Mouse (Mus musculus) bone marrow macrophage, adult 2 months (primary cell): ENCODE measurements around the gene Gm5129.

ENCODE experiments used
- CTCF ChIP-seq: IDR thresholded peaks from 2 replicates; pipeline ENCODE4 v1.5.1; 2012; ENCODE audit warnings: low read depth, mild to moderate bottlenecking, low read length, moderate library complexity
- POLR2A ChIP-seq: IDR thresholded peaks from 2 replicates; pipeline ENCODE4 v1.6.1; 2012; ENCODE audit warnings: mild to moderate bottlenecking, low read depth, low read length, borderline replicate concordance

DNA sequence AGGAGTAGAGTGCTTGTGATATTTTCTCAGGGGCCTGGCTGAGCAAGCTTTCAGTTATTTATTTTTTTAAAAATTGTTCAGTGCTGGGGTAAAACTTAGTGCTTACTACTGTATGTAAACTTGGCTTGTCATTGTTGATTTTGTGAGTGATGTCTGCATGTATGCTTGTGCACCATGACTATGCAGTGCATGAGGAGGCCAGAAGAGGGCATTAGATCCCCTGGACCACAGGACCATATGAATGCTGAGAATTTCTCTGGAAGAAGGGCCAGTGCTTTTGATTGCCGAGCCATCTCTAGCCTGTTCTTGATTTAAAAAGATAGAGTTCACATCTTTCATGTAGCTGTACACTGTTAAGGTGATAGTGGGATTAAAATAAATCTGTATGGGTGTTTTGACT, 35.2 kb upstream of the Gm5129 start:
- no peak for TF ChIP-seq CTCF
- TF ChIP-seq POLR2A: no peak
